Mouse (Mus musculus) right cerebral cortex, postnatal 14 days (tissue): ENCODE results near the gene Cir1.

Experiments
- DNase-seq: peaks from one replicate; pipeline ENCODE4 v3.0.0; 2022

Cir1 gene

GRCm38 (mm10) chr2:73312152-73313116 lies at the start of gene Cir1, which contains the start of gene Scrn3:
Cir1 (minus strand) TSS chr2:73312701.
Scrn3 (plus strand) TSS chr2:73312601.
- peak; percentile 94 for DNase-seq

GRCm38 (mm10) chr2:73360536-73360935 lies 48.0 kb upstream of the Cir1 start:
- DNase-seq, result no peak

- no peak for DNase-seq
These were observed 47.4 kb upstream of the Cir1 start for GRCm38 (mm10) chr2:73359941-73360340.

GRCm38 (mm10) chr2:73357004-73357403 lies 44.5 kb upstream of the Cir1 start:
- no peak for DNase-seq

- no peak for DNase-seq
These were observed 39.5 kb upstream of the Cir1 start for GRCm38 (mm10) chr2:73351927-73352374.

- DNase-seq, result no peak
These were observed 39.0 kb upstream of the Cir1 start for GRCm38 (mm10) chr2:73351496-73351895.

- no peak for DNase-seq
These were observed 35.7 kb upstream of the Cir1 start for GRCm38 (mm10) chr2:73348221-73348620.

GRCm38 (mm10) chr2:73347766-73348165 lies 35.3 kb upstream of the Cir1 start:
- DNase-seq, result no peak

- no peak for DNase-seq
These were observed 34.6 kb upstream of the Cir1 start for GRCm38 (mm10) chr2:73347136-73347535.

GRCm38 (mm10) chr2:73346345-73347086 lies 34.0 kb upstream of the Cir1 start:
- DNase-seq, result peak; percentile 30

GRCm38 (mm10) chr2:73345204-73345603 lies 32.7 kb upstream of the Cir1 start:
- DNase-seq, result no peak

GRCm38 (mm10) chr2:73343701-73344100 lies 31.2 kb upstream of the Cir1 start:
- no peak for DNase-seq

GRCm38 (mm10) chr2:73338415-73338814 lies 25.9 kb upstream of the Cir1 start:
- DNase-seq, result no peak

GRCm38 (mm10) chr2:73335949-73336348 lies 23.4 kb upstream of the Cir1 start:
- no peak for DNase-seq

GRCm38 (mm10) chr2:73325871-73326270 lies 13.4 kb upstream of the Cir1 start:
- no peak for DNase-seq

- no peak for DNase-seq
These were observed 10.5 kb upstream of the Cir1 start for GRCm38 (mm10) chr2:73322991-73323390.

GRCm38 (mm10) chr2:73319218-73319617 lies 6.7 kb upstream of the Cir1 start:
- no peak for DNase-seq

- no peak for DNase-seq
These were observed 4.9 kb upstream of the Cir1 start for GRCm38 (mm10) chr2:73317426-73317825.

- no peak for DNase-seq
These were observed 1.8 kb upstream of the Cir1 start for GRCm38 (mm10) chr2:73314311-73314710.

- peak; percentile 11 for DNase-seq
These were observed 608 bp upstream of the Cir1 start for GRCm38 (mm10) chr2:73313117-73313501.

GRCm38 (mm10) chr2:73306006-73306405 lies 6.5 kb downstream of the Cir1 start:
- no peak for DNase-seq

GRCm38 (mm10) chr2:73304506-73304905 lies 8.0 kb downstream of the Cir1 start:
- DNase-seq, result no peak

- no peak for DNase-seq
These were observed 9.8 kb downstream of the Cir1 start for GRCm38 (mm10) chr2:73302722-73303121.

- DNase-seq, result no peak
These were observed 10.5 kb downstream of the Cir1 start for GRCm38 (mm10) chr2:73301979-73302378.
